Mouse (Mus musculus) heart, embryonic 15.5 days (tissue): ENCODE data around the gene Slc26a1. TPM values are rescaled to one million over a fixed set of nuclear protein-coding genes. Genes with fewer than 3 reads are reported as not detected.

Experiments used
- ATAC-seq: fragments of 200-750 bp; cut with Nextera tagmentation; replicated peaks from 2 replicates; pipeline ENCODE4 v1.8.0; 2017; ENCODE audit warnings: low read depth, moderate TSS enrichment; ENCODE audit not compliant: insufficient number of reproducible peaks, insufficient read depth, low FRiP score
- H3K27ac ChIP-seq: fragments of 300-500 bp; sonication (generic); 2 replicates; pipeline ENCODE4 v1.5.1; 2015; ENCODE audit warnings: mild to moderate bottlenecking, inconsistent platforms
- H3K27me3 ChIP-seq: fragments of 300-500 bp; sonication (generic); 2 replicates; pipeline ENCODE4 v1.6.1; 2015; ENCODE audit warnings: inconsistent platforms
- H3K36me3 ChIP-seq: fragments of 300-500 bp; sonication (generic); 2 replicates; pipeline ENCODE4 v1.6.1; 2015; ENCODE audit warnings: mild to moderate bottlenecking, inconsistent platforms
- H3K4me1 ChIP-seq: fragments of 300-500 bp; sonication (generic); replicated peaks from 2 replicates; pipeline ENCODE4 v1.6.1; 2015; ENCODE audit warnings: inconsistent platforms
- H3K4me2 ChIP-seq: fragments of 300-500 bp; sonication (generic); 2 replicates; pipeline ENCODE4 v1.6.1; 2015; ENCODE audit warnings: inconsistent platforms, mild to moderate bottlenecking, moderate library complexity
- H3K4me3 ChIP-seq: fragments of 300-500 bp; sonication (generic); 2 replicates; pipeline ENCODE4 v1.5.1; 2015; ENCODE audit warnings: mild to moderate bottlenecking, inconsistent platforms
- H3K9ac ChIP-seq: fragments of 300-500 bp; sonication (generic); 2 replicates; pipeline ENCODE4 v1.6.1; 2015; ENCODE audit warnings: mild to moderate bottlenecking, inconsistent platforms
- H3K9me3 ChIP-seq: fragments of 300-500 bp; sonication (generic); replicated peaks from 2 replicates; pipeline ENCODE4 v1.6.1; 2016; ENCODE audit warnings: inconsistent platforms
- WGBS: fragments of 180-500 bp; shearing (Covaris S2); methylation state at CpG from one replicate; pipeline ENCODE4 v1.1.7; 2015; ENCODE audit warnings: mixed read lengths; 5-methylcytosine and 5-hydroxymethylcytosine counted together
- polyA plus RNA-seq: library from polyadenylated mRNA; unstranded; fragments of >200 nt; fragmentation: Nextera tagmentation; extraction: Ambion mirVana; gene quantifications from 2 replicates; pipeline ENCODE4 v1.2.1, GENCODE M21; 2015

The Slc26a1 gene
- polyA plus RNA-seq, 1 experiment from 2014 or later = 0.29 TPM

- Histone ChIP-seq H3K4me3 (peak within 1 kb of the TSS; percentile 71), H3K27ac (peak within 1 kb of the TSS; percentile 93), H3K9ac (peak within 1 kb of the TSS; percentile 86), H3K9me3 (no peaks in the 10 kb centered on the region), H3K4me2 (peak within 1 kb of the TSS; percentile 90), H3K36me3 (peaks cover 18% of the 10 kb centered on the region), H3K27me3 (peaks cover 5% of the 10 kb centered on the region; the same call in 1 of the 2 replicates), H3K4me1 (peaks cover 17% of the 10 kb centered on the region)
- peak; percentile 84 for ATAC-seq
- 5% methylated on average over 43 of the region's 43 CpGs for WGBS
Observed at GRCm38 (mm10) chr5:108668977-108669936, 6.1 kb downstream of the Slc26a1 start, which contains the start of gene Dgkq. TSS of gene Dgkq (minus strand) at chr5:108669672.

GRCm38 (mm10) chr5:108668387-108668932 lies 6.9 kb downstream of the Slc26a1 start:
- Histone ChIP-seq H3K9me3 (no peaks in the 10 kb centered on the region), H3K27ac (peak overlapping the region; percentile 93), H3K4me1 (peaks cover 17% of the 10 kb centered on the region), H3K36me3 (peaks cover 18% of the 10 kb centered on the region), H3K27me3 (peaks cover 5% of the 10 kb centered on the region; the same call in 1 of the 2 replicates), H3K4me3 (peak overlapping the region; percentile 71), H3K4me2 (peak overlapping the region; percentile 90), H3K9ac (peak overlapping the region; percentile 86)
- ATAC-seq = no peak
- WGBS = 14% methylated on average over 3 of the region's 3 CpGs

GRCm38 (mm10) chr5:108667370-108667769 lies 8.0 kb downstream of the Slc26a1 start:
- no peaks in the 10 kb centered on the region for H3K9me3 ChIP-seq
- ATAC-seq = no peak
- H3K4me3 ChIP-seq = no peak overlapping the region
- H3K27me3 ChIP-seq = peaks cover 9% of the 10 kb centered on the region; the same call in 1 of the 2 replicates
- no peak overlapping the region for H3K4me2 ChIP-seq
- H3K36me3 ChIP-seq = peaks cover 10% of the 10 kb centered on the region
- whole genome bisulfite sequencing = 58% methylated on average over 2 of the region's 2 CpGs
- peaks cover 17% of the 10 kb centered on the region for H3K4me1 ChIP-seq
- H3K9ac ChIP-seq = no peak overlapping the region
- H3K27ac ChIP-seq = no peak overlapping the region

GRCm38 (mm10) chr5:108665066-108665465 lies 10.3 kb downstream of the Slc26a1 start:
- WGBS = 28% methylated on average over 3 of the region's 3 CpGs
- H3K27me3 ChIP-seq = peaks cover 9% of the 10 kb centered on the region; the same call in 1 of the 2 replicates
- no peak overlapping the region for H3K27ac ChIP-seq
- H3K36me3 ChIP-seq = no peaks in the 10 kb centered on the region
- no peak overlapping the region for H3K9ac ChIP-seq
- H3K4me2 ChIP-seq = no peak overlapping the region
- no peak for ATAC-seq
- H3K9me3 ChIP-seq = no peaks in the 10 kb centered on the region
- H3K4me3 ChIP-seq = no peak overlapping the region
- peaks cover 16% of the 10 kb centered on the region for H3K4me1 ChIP-seq

GRCm38 (mm10) chr5:108662772-108663171 lies 12.6 kb downstream of the Slc26a1 start:
- no peak for ATAC-seq
- Histone ChIP-seq H3K9ac (no peak overlapping the region), H3K27ac (no peak overlapping the region), H3K4me2 (no peak overlapping the region), H3K4me3 (no peak overlapping the region), H3K4me1 (peaks cover 13% of the 10 kb centered on the region), H3K9me3 (no peaks in the 10 kb centered on the region), H3K27me3 (peaks cover 9% of the 10 kb centered on the region; the same call in 1 of the 2 replicates), H3K36me3 (peaks cover 4% of the 10 kb centered on the region; the same call in 1 of the 2 replicates)
- WGBS = 75% methylated on average over 4 of the region's 4 CpGs

GRCm38 (mm10) chr5:108660632-108661268 lies 14.6 kb downstream of the Slc26a1 start:
- Histone ChIP-seq H3K27me3 (peaks cover 9% of the 10 kb centered on the region; the same call in 1 of the 2 replicates), H3K36me3 (peaks cover 9% of the 10 kb centered on the region), H3K9me3 (no peaks in the 10 kb centered on the region), H3K4me2 (peak overlapping the region; percentile 89), H3K9ac (peak overlapping the region; percentile 97), H3K4me1 (peaks cover 13% of the 10 kb centered on the region), H3K27ac (peak overlapping the region; percentile 47; the same call in 1 of the 2 replicates), H3K4me3 (peak overlapping the region; percentile 94)
- ATAC-seq = peak; percentile 98
- 13% methylated on average over 36 of the region's 36 CpGs for WGBS

GRCm38 (mm10) chr5:108659698-108660631 lies 15.4 kb downstream of the Slc26a1 start, which contains the start of gene Idua:
TSS of gene Idua (plus strand) at chr5:108660331.
- Histone ChIP-seq H3K27ac (peak within 1 kb of the TSS; percentile 47; the same call in 1 of the 2 replicates), H3K4me2 (peak within 1 kb of the TSS; percentile 89), H3K9ac (peak within 1 kb of the TSS; percentile 97), H3K4me3 (peak within 1 kb of the TSS; percentile 94), H3K9me3 (no peaks in the 10 kb centered on the region), H3K36me3 (peaks cover 13% of the 10 kb centered on the region), H3K4me1 (peaks cover 13% of the 10 kb centered on the region), H3K27me3 (peaks cover 7% of the 10 kb centered on the region; the same call in 1 of the 2 replicates)
- 10% methylated on average over 24 of the region's 24 CpGs for WGBS
- ATAC-seq = peak; percentile 48

GRCm38 (mm10) chr5:108658611-108659010 lies 16.8 kb downstream of the Slc26a1 start:
- WGBS = 91% methylated on average over 1 of the region's 1 CpGs
- 0 out of 2 replicates have a peak, but pooled peaks cover 3% of the 10 kb centered on the region for H3K27me3 ChIP-seq
- no peak overlapping the region for H3K27ac ChIP-seq
- no peaks in the 10 kb centered on the region for H3K9me3 ChIP-seq
- H3K4me3 ChIP-seq = no peak overlapping the region
- H3K4me1 ChIP-seq = peaks cover 13% of the 10 kb centered on the region
- H3K36me3 ChIP-seq = peaks cover 26% of the 10 kb centered on the region
- no peak for ATAC-seq
- H3K9ac ChIP-seq = no peak overlapping the region
- H3K4me2 ChIP-seq = no peak overlapping the region

GRCm38 (mm10) chr5:108657406-108657805 lies 18.0 kb downstream of the Slc26a1 start:
- no peak overlapping the region for H3K4me3 ChIP-seq
- H3K9me3 ChIP-seq = no peaks in the 10 kb centered on the region
- H3K27me3 ChIP-seq = no peaks in the 10 kb centered on the region
- H3K9ac ChIP-seq = no peak overlapping the region
- no peak overlapping the region for H3K27ac ChIP-seq
- no peak for ATAC-seq
- H3K4me2 ChIP-seq = no peak overlapping the region
- WGBS = 76% methylated on average over 5 of the region's 5 CpGs
- H3K4me1 ChIP-seq = peaks cover 13% of the 10 kb centered on the region
- peaks cover 37% of the 10 kb centered on the region for H3K36me3 ChIP-seq
